ENCODE assay signal across 12 mouse cellular contexts in genomic region chr12:113101251-113101960, GRCm38 (mm10). TPM values are rescaled to one million over a fixed set of nuclear protein-coding genes. Genes with fewer than 3 reads are reported as not detected.
DNase-seq lines count a peak whose midpoint lies in the region; ATAC-seq lines count a peak whose summit lies in the region.
"Had no signal": no experiment of that assay in that cellular context is flagged by ENCODE, and none has a peak within 500 bp of the region (broad histone marks: within the 10 kb centered on the region; RNA-seq: fewer than 3 reads in every experiment).

No protein-coding gene starts in this region.

- H3K4me1 ChIP-seq in heart, embryonic 12.5 days (replicated peaks), result peaks cover 62% of the 10 kb centered on the region
- H3K4me1 ChIP-seq in liver, embryonic 13.5 days (replicated peaks), result peaks cover 87% of the 10 kb centered on the region
- peaks cover 48% of the 10 kb centered on the region for H3K4me1 ChIP-seq in liver, embryonic 11.5 days (replicated peaks; ENCODE audit: control insufficient read depth, insufficient read depth, low read length)
- peaks cover 59% of the 10 kb centered on the region for H3K4me1 ChIP-seq in hindbrain, embryonic 15.5 days (replicated peaks)

- peaks cover 11% of the 10 kb centered on the region for H3K36me3 ChIP-seq in heart, embryonic 12.5 days
- peaks cover 11% of the 10 kb centered on the region; the same call in 1 of the 2 replicates for H3K36me3 ChIP-seq in liver, embryonic 13.5 days
- peaks cover 15% of the 10 kb centered on the region for H3K36me3 ChIP-seq in liver, embryonic 11.5 days (ENCODE audit: control insufficient read depth, insufficient read depth, low read length)
- no peaks in the 10 kb centered on the region for H3K36me3 ChIP-seq in hindbrain, embryonic 15.5 days

- no peak for ATAC-seq in heart, embryonic 12.5 days (ENCODE audit: insufficient number of reproducible peaks, low FRiP score)
- no peak for ATAC-seq in liver, embryonic 13.5 days (ENCODE audit: low read depth)
- no peak for ATAC-seq in liver, embryonic 11.5 days (replicated peaks; ENCODE audit: low FRiP score)
- no peak for ATAC-seq in hindbrain, embryonic 15.5 days (ENCODE audit: low FRiP score, low read depth)
- no peak for ATAC-seq in erythroblast, adult 5-6 weeks (replicated peaks; ENCODE audit: low FRiP score, poor library complexity, severe bottlenecking)

- no peak for DNase-seq in heart, adult 18-20 months
- no peak for DNase-seq in liver, embryonic 13.5 days
- no peak for DNase-seq in liver, embryonic 11.5 days (ENCODE audit: low spot score)
- peak; percentile 48 for DNase-seq in CD4-positive helper T cell, adult 2 months (ENCODE audit: low read depth, low spot score)
- DNase-seq in cerebellum, adult 9-10 months, result no peak
- DNase-seq: B cell, adult 2 months had no signal

- no peak overlapping the region for H3K4me3 ChIP-seq in heart, embryonic 12.5 days
- no peak overlapping the region for H3K4me3 ChIP-seq in liver, embryonic 13.5 days (replicated peaks)
- H3K4me3 ChIP-seq in liver, embryonic 11.5 days (ENCODE audit: low read depth, low read length), result no peak overlapping the region
- no peak overlapping the region for H3K4me3 ChIP-seq in hindbrain, embryonic 15.5 days
- H3K4me3 ChIP-seq: lung, embryonic 15.5 days had no signal

- peaks cover 4% of the 10 kb centered on the region; the same call in 1 of the 2 replicates for H3K9me3 ChIP-seq in heart, embryonic 12.5 days (replicated peaks)
- H3K9me3 ChIP-seq in liver, embryonic 13.5 days (replicated peaks), result no peaks in the 10 kb centered on the region
- H3K9me3 ChIP-seq in liver, embryonic 11.5 days (ENCODE audit: control insufficient read depth, low read length), result no peaks in the 10 kb centered on the region; the same call in 1 of the 2 replicates
- H3K9me3 ChIP-seq in hindbrain, embryonic 15.5 days, result no peaks in the 10 kb centered on the region
- H3K9me3 ChIP-seq: lung, embryonic 15.5 days had no signal

- H3K27ac ChIP-seq in heart, embryonic 12.5 days (ENCODE audit: poor library complexity, severe bottlenecking), result peak overlapping the region; percentile 14; the same call in 1 of the 2 replicates
- peak overlapping the region; percentile 82 for H3K27ac ChIP-seq in liver, embryonic 13.5 days
- no peak overlapping the region for H3K27ac ChIP-seq in liver, embryonic 11.5 days (ENCODE audit: low read depth, low read length)
- H3K27ac ChIP-seq in hindbrain, embryonic 15.5 days (replicated peaks), result 0 out of 2 replicates have a peak overlapping the region, but pooled peaks have one; percentile 32
- H3K27ac ChIP-seq: forebrain, embryonic 10.5 days; lung, embryonic 15.5 days had no signal

- 0 out of 2 replicates have a peak overlapping the region, but pooled peaks have one; percentile 35 for H3K9ac ChIP-seq in heart, embryonic 12.5 days
- no peak overlapping the region for H3K9ac ChIP-seq in liver, embryonic 13.5 days
- no peak overlapping the region for H3K9ac ChIP-seq in liver, embryonic 11.5 days (ENCODE audit: low read depth, low read length)
- H3K9ac ChIP-seq in hindbrain, embryonic 15.5 days, result no peak overlapping the region
- H3K9ac ChIP-seq: lung, embryonic 15.5 days had no signal

- H3K4me2 ChIP-seq in heart, embryonic 12.5 days, result no peak overlapping the region
- H3K4me2 ChIP-seq in liver, embryonic 13.5 days, result no peak overlapping the region
- no peak overlapping the region for H3K4me2 ChIP-seq in liver, embryonic 11.5 days
- no peak overlapping the region for H3K4me2 ChIP-seq in hindbrain, embryonic 15.5 days

- WGBS in heart, embryonic 12.5 days, result 77% methylated on average over 9 of the region's 9 CpGs
- 73% methylated on average over 9 of the region's 9 CpGs for WGBS in liver, embryonic 13.5 days (ENCODE audit: insufficient replicate concordance)
- WGBS in liver, embryonic 11.5 days, result 76% methylated on average over 9 of the region's 9 CpGs
- 83% methylated on average over 9 of the region's 9 CpGs for WGBS in hindbrain, embryonic 15.5 days

- H3K27me3 ChIP-seq in heart, embryonic 12.5 days (replicated peaks), result no peaks in the 10 kb centered on the region
- peaks cover 10% of the 10 kb centered on the region; the same call in 1 of the 2 replicates for H3K27me3 ChIP-seq in liver, embryonic 13.5 days
- no peaks in the 10 kb centered on the region for H3K27me3 ChIP-seq in liver, embryonic 11.5 days (replicated peaks; ENCODE audit: control insufficient read depth, insufficient read depth, low read length)
- no peaks in the 10 kb centered on the region for H3K27me3 ChIP-seq in hindbrain, embryonic 15.5 days
- H3K27me3 ChIP-seq: lung, embryonic 15.5 days had no signal

RNA-seq across cellular contexts. Expression of gene Mta1, which starts 3.3 kb away (rescaled TPM):
- polyA plus RNA-seq in heart, embryonic 12.5 days (2016; fragmentation: Nextera tagmentation; extraction: Ambion mirVana), result 11.3 and 11.4 TPM in 2 replicates
- total RNA-seq in heart, adult 18-20 months (2021), result 10 to 100 TPM; 43.9 to 46.2 TPM
- 4.8 and 6.1 TPM in 2 replicates for polyA plus RNA-seq in liver, embryonic 13.5 days (2015; fragmentation: Nextera tagmentation; extraction: Ambion mirVana)
- 17.7 and 19.2 TPM in 2 replicates for polyA plus RNA-seq in liver, embryonic 11.5 days (2014; fragmentation: Nextera tagmentation; extraction: Ambion mirVana)
- 16.3 and 16.6 TPM in 2 replicates for polyA plus RNA-seq in hindbrain, embryonic 15.5 days (2015; fragmentation: Nextera tagmentation; extraction: Ambion mirVana)
- total RNA-seq in erythroblast, adult 5-6 weeks (2015; ENCODE audit: low replicate concordance), result 14.8 and 15.0 TPM in 2 replicates
- total RNA-seq in erythroblast, adult 5-6 weeks (2017; ENCODE audit: low replicate concordance), result 8.5 and 13.6 TPM in 2 replicates

RNA-seq across cellular contexts. Expression of gene Tex22, which starts 27.1 kb away (rescaled TPM):
- not detected in 2 replicates for polyA plus RNA-seq in heart, embryonic 12.5 days (2016; fragmentation: Nextera tagmentation; extraction: Ambion mirVana)
- total RNA-seq in heart, adult 18-20 months (2021), result not detected
- polyA plus RNA-seq in liver, embryonic 13.5 days (2015; fragmentation: Nextera tagmentation; extraction: Ambion mirVana), result not detected in 2 replicates
- polyA plus RNA-seq in liver, embryonic 11.5 days (2014; fragmentation: Nextera tagmentation; extraction: Ambion mirVana), result not detected in 2 replicates
- not detected in 2 replicates for polyA plus RNA-seq in hindbrain, embryonic 15.5 days (2015; fragmentation: Nextera tagmentation; extraction: Ambion mirVana)
- total RNA-seq in erythroblast, adult 5-6 weeks (2015; ENCODE audit: low replicate concordance), result not detected in 2 replicates
- total RNA-seq in erythroblast, adult 5-6 weeks (2017; ENCODE audit: low replicate concordance), result 0.42 TPM in 1 of 2 replicates, not detected in the other
- total RNA-seq: megakaryocyte-erythroid progenitor cell, adult 5-6 weeks had no signal
- polyA plus RNA-seq: forebrain, embryonic 10.5 days; lung, embryonic 15.5 days had no signal

RNA-seq across cellular contexts. Expression of gene Crip2, which starts 38.6 kb away (rescaled TPM):
- polyA plus RNA-seq in heart, embryonic 12.5 days (2016; fragmentation: Nextera tagmentation; extraction: Ambion mirVana), result 1,186 and 1,223 TPM in 2 replicates
- 1,000 to 10,000 TPM; 1,463 to 1,557 TPM for total RNA-seq in heart, adult 18-20 months (2021)
- polyA plus RNA-seq in liver, embryonic 13.5 days (2015; fragmentation: Nextera tagmentation; extraction: Ambion mirVana), result 47.9 and 50.4 TPM in 2 replicates
- polyA plus RNA-seq in liver, embryonic 11.5 days (2014; fragmentation: Nextera tagmentation; extraction: Ambion mirVana), result 80.6 and 86.9 TPM in 2 replicates
- polyA plus RNA-seq in hindbrain, embryonic 15.5 days (2015; fragmentation: Nextera tagmentation; extraction: Ambion mirVana), result 294 and 336 TPM in 2 replicates
- 6.9 and 9.0 TPM in 2 replicates for total RNA-seq in erythroblast, adult 5-6 weeks (2015; ENCODE audit: low replicate concordance)
- 3.6 and 3.9 TPM in 2 replicates for total RNA-seq in erythroblast, adult 5-6 weeks (2017; ENCODE audit: low replicate concordance)

RNA-seq across cellular contexts. Expression of gene Crip1, which starts 44.7 kb away (rescaled TPM):
- 464 and 485 TPM in 2 replicates for polyA plus RNA-seq in heart, embryonic 12.5 days (2016; fragmentation: Nextera tagmentation; extraction: Ambion mirVana)
- 100 to 1,000 TPM; 191 to 201 TPM for total RNA-seq in heart, adult 18-20 months (2021)
- 84.5 and 94.1 TPM in 2 replicates for polyA plus RNA-seq in liver, embryonic 13.5 days (2015; fragmentation: Nextera tagmentation; extraction: Ambion mirVana)
- polyA plus RNA-seq in liver, embryonic 11.5 days (2014; fragmentation: Nextera tagmentation; extraction: Ambion mirVana), result 148 and 150 TPM in 2 replicates
- polyA plus RNA-seq in hindbrain, embryonic 15.5 days (2015; fragmentation: Nextera tagmentation; extraction: Ambion mirVana), result 29.2 and 34.7 TPM in 2 replicates
- total RNA-seq in erythroblast, adult 5-6 weeks (2015; ENCODE audit: low replicate concordance), result 111 and 139 TPM in 2 replicates
- total RNA-seq in erythroblast, adult 5-6 weeks (2017; ENCODE audit: low replicate concordance), result 75.3 and 179 TPM in 2 replicates

RNA-seq across cellular contexts. Expression of gene Tedc1, which starts 54.8 kb away (rescaled TPM):
- polyA plus RNA-seq in heart, embryonic 12.5 days (2016; fragmentation: Nextera tagmentation; extraction: Ambion mirVana), result 24.5 and 26.9 TPM in 2 replicates
- under 1 TPM; 0.31 to 0.89 TPM for total RNA-seq in heart, adult 18-20 months (2021)
- 12.0 and 12.9 TPM in 2 replicates for polyA plus RNA-seq in liver, embryonic 13.5 days (2015; fragmentation: Nextera tagmentation; extraction: Ambion mirVana)
- 23.5 and 24.2 TPM in 2 replicates for polyA plus RNA-seq in liver, embryonic 11.5 days (2014; fragmentation: Nextera tagmentation; extraction: Ambion mirVana)
- polyA plus RNA-seq in hindbrain, embryonic 15.5 days (2015; fragmentation: Nextera tagmentation; extraction: Ambion mirVana), result 18.3 and 23.6 TPM in 2 replicates
- total RNA-seq in erythroblast, adult 5-6 weeks (2015; ENCODE audit: low replicate concordance), result 1.0 and 1.9 TPM in 2 replicates
- 7.5 and 8.2 TPM in 2 replicates for total RNA-seq in erythroblast, adult 5-6 weeks (2017; ENCODE audit: low replicate concordance)
